Mouse (Mus musculus) ES-Bruce4 (cell line): ENCODE data around the gene Gemin7.

Experiments
- CTCF ChIP-seq: IDR thresholded peaks from one replicate; pipeline ENCODE4 v1.8.1; 2011; ENCODE audit warnings: low read depth, low read length
- EP300 ChIP-seq: IDR thresholded peaks from 2 replicates; pipeline ENCODE4 v1.6.1; 2011; ENCODE audit warnings: low read depth, low read length; ENCODE audit not compliant: insufficient read depth
- POLR2A ChIP-seq: IDR thresholded peaks from one replicate; pipeline ENCODE4 v1.8.1; 2011; ENCODE audit warnings: low read length; ENCODE audit not compliant: insufficient read depth

- TF ChIP-seq CTCF (no peak), EP300 (no peak), POLR2A (no peak)
Measured at GRCm38 (mm10) chr7:19620811-19621210, 43.4 kb upstream of the Gemin7 start.
